Mouse (Mus musculus): Measurements from ENCODE around the gene Cox4i2. TPM values are rescaled to one million over a fixed set of nuclear protein-coding genes. Genes with fewer than 3 reads are reported as not detected.

Cox4i2 gene
- total RNA-seq, 4 experiments from 2014 or later = 1.3 to 4.4 (median 2.7) TPM

- no peak for DNase-seq
Measured at GRCm38 (mm10) chr2:152769677-152770076, 15.7 kb downstream of the Cox4i2 start.

GRCm38 (mm10) chr2:152771571-152771970 is 17.6 kb downstream of the Cox4i2 start:
- no peak for DNase-seq

GRCm38 (mm10) chr2:152772231-152772630 is 18.3 kb downstream of the Cox4i2 start:
- DNase-seq = no peak

GRCm38 (mm10) chr2:152775357-152775756 is 21.4 kb downstream of the Cox4i2 start:
- no peak for DNase-seq

- no peak for DNase-seq
Measured at GRCm38 (mm10) chr2:152776019-152776418, 22.0 kb downstream of the Cox4i2 start.

- no peak for DNase-seq
Measured at GRCm38 (mm10) chr2:152776435-152776834, 22.5 kb downstream of the Cox4i2 start.

- DNase-seq = no peak
Measured at GRCm38 (mm10) chr2:152777081-152777480, 23.1 kb downstream of the Cox4i2 start.

GRCm38 (mm10) chr2:152780466-152780865 is 26.5 kb downstream of the Cox4i2 start:
- no peak for DNase-seq

- DNase-seq = peak; percentile 25
Measured at GRCm38 (mm10) chr2:152781031-152781711, 27.2 kb downstream of the Cox4i2 start.

- peak; percentile 74 for DNase-seq
Measured at GRCm38 (mm10) chr2:152782656-152783055, 28.7 kb downstream of the Cox4i2 start.

GRCm38 (mm10) chr2:152783241-152783640 is 29.3 kb downstream of the Cox4i2 start:
- DNase-seq = no peak

GRCm38 (mm10) chr2:152784640-152785039 is 30.7 kb downstream of the Cox4i2 start:
- DNase-seq = no peak

GRCm38 (mm10) chr2:152785446-152786350 is 31.7 kb downstream of the Cox4i2 start:
- peak; percentile 76 for DNase-seq

GRCm38 (mm10) chr2:152787136-152787535 is 33.2 kb downstream of the Cox4i2 start:
- DNase-seq = no peak

- DNase-seq = no peak
Measured at GRCm38 (mm10) chr2:152787543-152787942, 33.6 kb downstream of the Cox4i2 start.

- DNase-seq = no peak
Measured at GRCm38 (mm10) chr2:152788892-152789421, 35.0 kb downstream of the Cox4i2 start.

GRCm38 (mm10) chr2:152789591-152789999 is 35.6 kb downstream of the Cox4i2 start:
- DNase-seq = no peak

- no peak for DNase-seq
Measured at GRCm38 (mm10) chr2:152792461-152792860, 38.5 kb downstream of the Cox4i2 start.

GRCm38 (mm10) chr2:152793381-152793780 is 39.4 kb downstream of the Cox4i2 start:
- no peak for DNase-seq

- DNase-seq = no peak
Measured at GRCm38 (mm10) chr2:152794281-152794827, 40.4 kb downstream of the Cox4i2 start.

- no peak for DNase-seq
Measured at GRCm38 (mm10) chr2:152797589-152797988, 43.6 kb downstream of the Cox4i2 start.

GRCm38 (mm10) chr2:152799954-152800761 is 46.2 kb downstream of the Cox4i2 start:
- no peak for DNase-seq

Measured in adrenal gland, adult 8-10 months (tissue).